Mouse (Mus musculus): Measurements from ENCODE around the gene Hspa2. TPM values are rescaled to one million over a fixed set of nuclear protein-coding genes. Genes with fewer than 3 reads are reported as not detected.
"Not testable (repeated sequence)": the region's sequence is repeated elsewhere in the genome, so short reads cannot be mapped to it uniquely, and the experiment has no call there.

The Hspa2 gene
- polyA plus RNA-seq, 1 experiment from 2014 or later = 5.0 TPM

DNA sequence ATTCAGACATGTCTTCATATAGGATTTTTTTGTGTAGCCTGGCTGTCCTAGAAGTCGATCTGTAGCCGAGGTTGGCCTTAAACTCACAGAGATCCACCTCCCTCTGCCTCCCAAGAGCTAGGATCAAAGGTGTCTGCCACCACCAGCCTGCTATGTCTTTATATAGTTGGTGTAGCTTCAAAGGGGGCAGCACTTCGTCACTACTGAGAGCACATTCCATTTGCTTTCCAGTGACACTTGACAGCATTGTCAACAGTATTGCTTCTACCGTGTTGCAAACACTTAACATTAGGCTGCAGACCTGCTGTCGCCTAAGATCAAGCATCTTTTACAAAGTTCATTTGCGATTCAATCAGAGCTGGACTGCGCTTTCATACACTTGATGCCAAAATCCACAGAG is 30.1 kb downstream of the Hspa2 start:
- Histone ChIP-seq H3K4me3 (ENCODE audit: inconsistent target) (no peak overlapping the region), H3K79me2 (ENCODE audit: inconsistent target) (no peaks in the 10 kb centered on the region), H3K27ac (no peak overlapping the region), H3K36me3 (ENCODE audit: inconsistent target) (no peaks in the 10 kb centered on the region)
- 70% methylated on average over 7 of the region's 7 CpGs for WGBS (ENCODE audit: missing documents)

DNA sequence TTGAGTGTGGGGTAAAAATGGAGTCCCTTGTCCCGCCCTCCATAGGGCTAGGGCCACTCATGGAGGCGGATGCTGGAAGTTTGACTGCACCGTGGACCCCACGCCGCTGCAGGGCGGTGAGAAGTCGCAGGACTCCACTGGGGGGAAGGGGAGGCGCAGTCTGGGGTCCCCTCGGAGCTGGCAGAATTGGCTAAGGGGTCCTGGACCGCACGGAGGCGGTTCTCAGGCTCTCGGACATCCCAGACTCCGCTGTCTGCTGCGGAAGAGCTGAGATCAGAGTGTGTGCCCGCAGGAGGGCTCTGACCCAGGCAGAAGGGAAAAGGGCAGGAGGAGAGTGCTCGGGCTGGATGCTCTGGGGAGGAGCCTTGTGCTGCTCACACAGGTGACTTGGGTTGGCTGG is 31.1 kb downstream of the Hspa2 start:
- WGBS (ENCODE audit: missing documents) = 16% methylated on average over 15 of the region's 17 CpGs
- Histone ChIP-seq H3K79me2 (ENCODE audit: inconsistent target) (no peaks in the 10 kb centered on the region), H3K36me3 (ENCODE audit: inconsistent target) (no peaks in the 10 kb centered on the region), H3K4me3 (ENCODE audit: inconsistent target) (no peak overlapping the region), H3K27ac (no peak overlapping the region)

DNA sequence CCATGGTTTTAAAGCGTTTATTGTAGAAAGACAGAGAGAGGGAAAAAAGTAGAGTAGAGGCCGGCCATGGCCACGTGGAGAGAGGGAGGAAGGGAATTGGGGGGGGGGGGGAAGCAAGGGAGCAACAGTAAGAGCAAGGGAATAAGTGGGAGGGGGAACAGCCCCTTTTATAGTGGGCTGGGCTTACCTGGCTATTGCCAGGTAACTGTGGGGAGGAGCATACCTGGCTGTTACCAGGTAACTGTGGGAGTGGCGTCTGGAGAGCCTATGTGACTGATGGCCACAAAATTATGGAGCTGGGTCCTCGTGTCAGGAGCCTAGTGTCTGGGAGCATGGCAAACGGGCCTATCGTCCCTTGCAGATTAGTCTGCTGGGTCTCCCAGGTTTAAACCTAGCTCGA is 31.6 kb downstream of the Hspa2 start:
- Histone ChIP-seq H3K36me3 (ENCODE audit: inconsistent target) (no peaks in the 10 kb centered on the region), H3K27ac (no peak overlapping the region), H3K4me3 (ENCODE audit: inconsistent target) (no peak overlapping the region), H3K79me2 (ENCODE audit: inconsistent target) (no peaks in the 10 kb centered on the region)
- WGBS (ENCODE audit: missing documents) = 68% methylated on average over 8 of the region's 8 CpGs

DNA sequence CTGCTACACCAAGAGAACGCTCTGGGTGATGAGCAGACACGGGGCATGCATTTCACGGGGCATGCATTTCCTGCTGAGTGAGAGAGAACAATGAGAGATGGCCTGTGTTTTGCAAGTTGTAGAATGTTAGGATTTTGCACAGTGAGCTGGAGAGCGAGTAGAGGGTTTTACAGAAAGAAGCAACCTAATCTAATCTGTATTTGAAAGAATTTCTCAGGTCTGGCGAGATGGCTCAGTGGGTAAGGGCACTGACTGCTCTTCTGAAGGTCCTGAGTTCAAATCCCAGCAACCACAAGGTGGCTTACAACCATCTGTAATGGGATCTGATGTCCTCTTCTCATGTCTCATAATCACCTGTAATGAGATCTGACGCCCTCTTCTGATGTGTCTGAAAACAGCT is 39.5 kb downstream of the Hspa2 start:
- not testable (repeated sequence) for H3K27ac ChIP-seq; H3K4me3 ChIP-seq (ENCODE audit: inconsistent target); H3K36me3 ChIP-seq (ENCODE audit: inconsistent target); H3K79me2 ChIP-seq (ENCODE audit: inconsistent target)
- WGBS (ENCODE audit: missing documents) = 89% methylated on average over 6 of the region's 6 CpGs

DNA sequence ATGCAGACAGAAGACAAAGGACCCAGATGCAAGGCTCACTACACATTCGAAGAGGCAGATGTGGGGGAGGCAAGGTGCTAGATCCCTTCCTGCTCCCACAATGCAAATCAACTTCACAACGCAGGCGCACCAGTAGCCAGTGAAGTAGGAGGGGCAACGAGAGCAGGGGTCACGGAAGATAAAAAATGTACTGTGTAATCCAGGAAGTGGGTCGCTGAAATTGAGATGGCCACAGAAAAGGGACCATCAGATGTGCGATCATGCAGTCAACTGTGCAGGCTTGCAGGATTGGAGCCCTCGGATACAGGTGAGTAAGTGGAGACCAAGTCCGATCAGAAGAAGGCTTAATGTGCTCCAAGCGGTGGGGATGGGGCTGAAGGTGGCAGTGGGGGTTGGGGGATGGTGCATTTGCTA is 40.4 kb downstream of the Hspa2 start:
- Histone ChIP-seq H3K4me3 (ENCODE audit: inconsistent target) (peak overlapping the region; percentile 10; the same call in 1 of the 2 replicates), H3K79me2 (ENCODE audit: inconsistent target) (no peaks in the 10 kb centered on the region), H3K36me3 (ENCODE audit: inconsistent target) (no peaks in the 10 kb centered on the region), H3K27ac (no peak overlapping the region)
- WGBS (ENCODE audit: missing documents) = 55% methylated on average over 10 of the region's 10 CpGs

DNA sequence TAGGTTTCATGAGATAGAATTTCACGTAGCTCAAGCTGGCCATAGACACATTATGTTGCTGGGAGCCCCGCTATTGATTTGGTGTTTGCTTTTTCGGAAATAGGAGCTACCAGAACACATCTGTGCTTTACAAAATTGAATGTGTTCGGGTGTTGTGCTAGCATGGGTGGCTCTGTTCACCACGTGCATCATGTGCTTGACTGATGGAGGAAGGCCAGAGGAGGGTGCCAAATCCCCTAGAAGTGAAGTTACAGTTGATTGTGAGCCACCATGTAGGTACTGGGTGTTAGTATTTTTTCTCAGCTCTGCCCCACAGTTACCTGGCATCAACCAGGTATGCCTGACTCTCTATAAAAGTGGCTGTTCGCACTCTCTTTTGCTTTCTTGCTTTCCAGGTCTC is 40.9 kb downstream of the Hspa2 start:
- peak overlapping the region; percentile 10; the same call in 1 of the 2 replicates for H3K4me3 ChIP-seq (ENCODE audit: inconsistent target)
- WGBS (ENCODE audit: missing documents) = 77% methylated on average over 6 of the region's 6 CpGs
- no peak overlapping the region for H3K27ac ChIP-seq
- H3K36me3 ChIP-seq (ENCODE audit: inconsistent target) = no peaks in the 10 kb centered on the region
- H3K79me2 ChIP-seq (ENCODE audit: inconsistent target) = no peaks in the 10 kb centered on the region

DNA sequence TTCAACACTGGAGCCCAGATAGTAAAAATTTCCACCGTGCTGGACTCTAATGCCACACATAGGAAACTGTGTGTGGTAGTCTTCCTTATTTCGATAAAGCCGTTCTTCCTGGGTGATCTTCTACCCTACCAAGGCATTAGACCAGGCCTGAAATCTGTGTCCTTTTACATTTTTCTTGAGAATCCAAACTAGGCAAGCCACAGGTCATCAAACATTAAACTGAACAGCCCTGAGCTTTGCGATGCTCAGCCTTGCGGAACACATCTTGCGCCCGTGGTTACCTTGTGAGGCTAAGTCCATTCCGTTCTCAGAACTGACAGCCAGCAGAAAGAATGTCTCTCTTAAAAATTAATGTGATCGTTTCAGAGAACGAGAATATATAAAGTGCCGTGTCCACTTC is 42.2 kb downstream of the Hspa2 start:
- Histone ChIP-seq H3K79me2 (ENCODE audit: inconsistent target) (no peaks in the 10 kb centered on the region), H3K36me3 (ENCODE audit: inconsistent target) (no peaks in the 10 kb centered on the region), H3K27ac (no peak overlapping the region), H3K4me3 (ENCODE audit: inconsistent target) (no peak overlapping the region)
- 94% methylated on average over 11 of the region's 11 CpGs for WGBS (ENCODE audit: missing documents)

DNA sequence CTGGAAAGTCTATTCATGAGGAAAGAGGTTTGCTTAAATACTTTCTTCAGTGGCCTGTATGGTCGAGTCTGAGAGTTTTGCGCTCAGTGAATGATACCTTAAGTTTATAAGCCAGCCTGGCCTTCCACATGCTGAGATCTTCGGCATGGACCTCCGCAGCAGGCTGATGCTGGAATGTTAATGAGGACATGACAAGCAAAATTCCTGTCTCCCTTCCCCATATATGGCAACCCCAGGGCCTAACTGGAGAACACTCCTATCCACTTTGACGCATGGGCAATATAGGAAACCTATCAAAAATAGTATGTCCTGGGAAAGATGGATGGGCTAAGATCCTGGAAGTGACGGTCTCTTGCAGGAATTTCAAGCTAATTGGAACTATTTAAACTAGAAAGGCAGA is 44.2 kb downstream of the Hspa2 start:
- Histone ChIP-seq H3K79me2 (ENCODE audit: inconsistent target) (no peaks in the 10 kb centered on the region), H3K27ac (no peak overlapping the region), H3K4me3 (ENCODE audit: inconsistent target) (no peak overlapping the region), H3K36me3 (ENCODE audit: inconsistent target) (no peaks in the 10 kb centered on the region)
- 92% methylated on average over 6 of the region's 6 CpGs for WGBS (ENCODE audit: missing documents)

DNA sequence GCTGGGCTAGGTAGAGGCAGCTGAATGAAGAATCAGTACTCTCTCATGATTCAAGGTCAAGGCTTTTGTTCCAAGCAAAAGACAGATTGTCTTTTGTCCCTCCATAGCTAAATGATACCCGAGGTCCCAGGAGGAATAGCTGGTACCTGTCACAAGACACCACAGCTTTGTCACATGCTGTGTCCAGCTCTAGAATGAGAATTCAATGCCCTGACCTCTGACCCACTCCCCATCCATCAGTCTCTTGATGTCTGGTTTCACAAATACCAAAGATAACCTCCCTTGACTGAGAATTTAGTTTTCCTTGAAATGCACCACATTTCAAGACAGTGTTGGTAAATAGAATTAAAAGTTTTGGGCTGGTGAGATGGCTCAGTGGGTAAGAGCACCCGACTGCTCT is 48.2 kb downstream of the Hspa2 start:
- WGBS (ENCODE audit: missing documents) = 85% methylated on average over 1 of the region's 2 CpGs
- no peak overlapping the region for H3K4me3 ChIP-seq (ENCODE audit: inconsistent target)
- H3K36me3 ChIP-seq (ENCODE audit: inconsistent target) = no peaks in the 10 kb centered on the region
- H3K27ac ChIP-seq = no peak overlapping the region
- H3K79me2 ChIP-seq (ENCODE audit: inconsistent target) = no peaks in the 10 kb centered on the region

Other genes with a start within 250 kb of the Hspa2 start
- gene Esr2, start 226.9 kb upstream of the Hspa2 start, polyA plus RNA-seq (2018) = not detected in 3 replicates
- not detected in 3 replicates for gene Tex21, start 157.4 kb upstream of the Hspa2 start, polyA plus RNA-seq (2018)
- gene Mthfd1, start 148.9 kb upstream of the Hspa2 start, polyA plus RNA-seq (2018) = 11.3 to 39.1 TPM (median 14.9 TPM) in 3 replicates
- 0.01 TPM in 1 of 3 replicates, not detected in the others for gene Akap5, start 79.3 kb upstream of the Hspa2 start, polyA plus RNA-seq (2018)
- 5.3 to 6.8 TPM (median 5.6 TPM) in 3 replicates for gene Zbtb25, start 34.6 kb upstream of the Hspa2 start, polyA plus RNA-seq (2018)
- 5.0 to 6.5 TPM (median 5.2 TPM) in 3 replicates for gene Zbtb1, start 33.9 kb upstream of the Hspa2 start, polyA plus RNA-seq (2018)
- not detected in 3 replicates for gene Ppp1r36, start 13.4 kb downstream of the Hspa2 start, polyA plus RNA-seq (2018)
- 13.1 to 22.6 TPM (median 20.1 TPM) in 3 replicates for gene Plekhg3, start 126.7 kb downstream of the Hspa2 start, polyA plus RNA-seq (2018)

Measured in macrophage (primary cell).